Mouse (Mus musculus) megakaryocyte-erythroid progenitor cell, adult 5-6 weeks (primary cell): Measurements from ENCODE around the gene Rpl13. TPM values are rescaled to one million over a fixed set of nuclear protein-coding genes. Genes with fewer than 3 reads are reported as not detected.
A peak's percentile ranks its signal among the peaks of the same experiment; 100 is the strongest.

Experiments used
- ATAC-seq: replicated peaks from 2 replicates; pipeline ENCODE4 v1.8.0; 2016; ENCODE audit warnings: mild to moderate bottlenecking, inconsistent platforms; ENCODE audit not compliant: severe bottlenecking, poor library complexity, low FRiP score, low TSS enrichment
- total RNA-seq, 2 experiments: library from RNA; stranded (forward) in 1 of 2; stranded (reverse) in 1 of 2; fragments of 200-1000, 215-1000 nt in 1 of 2; fragments of >200 nt in 1 of 2; fragmentation: Nextera tagmentation in 1 of 2; gene quantifications; 2 replicates each; pipeline ENCODE4 v1.2.3; 2014 to 2017

Rpl13 gene
- total RNA-seq, 2 experiments from 2014 or later = 2,414 to 3,345 TPM

- ATAC-seq = no peak
Observed at GRCm38 (mm10) chr8:123138741-123139140, 36.6 kb downstream of the Rpl13 start.

DNA sequence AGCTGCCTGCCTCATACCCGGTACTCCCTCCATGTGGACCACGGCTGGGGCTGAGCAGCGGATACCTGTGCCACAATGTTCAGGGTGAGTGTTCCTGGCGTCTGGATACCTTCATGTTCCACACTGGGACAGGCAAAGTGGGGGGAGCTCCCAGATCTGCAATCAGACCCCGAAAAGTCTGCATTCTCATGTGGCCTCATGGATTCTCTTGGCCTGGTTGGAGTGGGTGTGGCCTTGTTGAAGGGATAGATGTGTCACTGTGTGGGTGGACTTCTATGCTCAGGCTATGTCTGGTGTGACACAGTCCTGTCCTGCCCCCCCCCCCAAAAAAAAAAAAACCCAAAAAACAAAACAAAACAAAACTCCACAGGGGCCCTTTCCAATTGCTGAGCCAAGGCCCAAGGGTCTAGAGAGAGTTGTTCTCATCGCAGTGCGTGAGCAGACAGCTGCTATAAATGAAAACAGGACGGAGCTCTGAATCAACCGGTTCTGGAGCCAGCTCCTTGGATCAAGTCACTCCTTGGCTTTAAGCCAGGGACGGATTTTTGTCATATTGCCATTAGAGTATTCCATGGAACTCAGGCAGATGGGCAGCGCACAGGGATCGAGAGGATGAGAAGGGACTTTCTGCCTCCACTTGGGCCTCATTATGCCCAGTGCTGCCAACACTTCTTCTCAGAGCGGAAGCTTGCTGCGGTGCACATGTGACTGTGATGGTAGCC lies 39.8 kb downstream of the Rpl13 start:
- no peak for ATAC-seq

DNA sequence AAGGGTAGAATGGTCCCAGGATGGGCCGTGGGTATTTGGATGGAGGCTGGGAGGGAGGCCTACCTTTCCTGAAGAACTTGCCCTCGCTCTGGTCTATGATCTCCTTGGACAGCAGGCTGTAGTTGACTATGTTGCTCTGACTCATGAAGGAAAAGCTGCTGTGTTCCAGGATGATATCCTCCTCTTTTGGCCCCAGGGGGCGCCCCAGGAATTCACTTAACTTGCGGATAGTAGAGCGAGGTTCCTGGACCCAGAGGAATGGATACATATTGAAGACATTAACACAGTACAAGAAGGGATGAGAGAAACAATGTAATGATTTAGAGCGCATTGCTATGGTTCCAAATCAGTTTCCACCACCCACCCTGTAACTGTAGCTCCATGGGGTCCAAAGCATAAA lies 43.1 kb downstream of the Rpl13 start:
- 0 out of 2 replicates have a peak, but pooled peaks have one; percentile 36 for ATAC-seq

- ATAC-seq = no peak
Observed at GRCm38 (mm10) chr8:123146390-123146789, 44.2 kb downstream of the Rpl13 start.

DNA sequence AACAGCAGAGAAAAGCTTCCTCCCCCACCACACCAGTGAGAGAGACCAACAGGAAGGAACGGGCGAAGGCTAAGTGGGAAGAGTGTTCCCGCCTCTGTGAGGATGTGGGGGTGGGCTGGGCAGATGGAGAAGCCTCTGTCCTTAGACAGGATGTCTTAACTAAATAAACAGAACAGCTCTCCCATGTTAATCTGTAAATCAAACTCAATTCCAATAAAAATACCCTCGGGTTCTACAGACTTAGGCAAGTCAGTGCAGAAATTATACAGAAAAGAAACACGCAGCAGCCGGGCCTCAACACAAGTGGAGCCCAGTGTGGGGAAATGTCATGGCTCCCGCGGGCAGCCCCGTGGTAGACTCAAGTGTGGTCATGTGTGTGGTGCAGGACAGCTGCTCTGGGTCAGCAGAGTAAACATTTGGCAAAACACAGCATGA lies 48.6 kb downstream of the Rpl13 start:
- ATAC-seq = no peak

Other genes with a start within 250 kb of the Rpl13 start
- 97.9 and 99.4 TPM in 2 replicates for gene Ankrd11, start 60.1 kb upstream of the Rpl13 start, total RNA-seq (2014; fragmentation: Nextera tagmentation)
- gene Ankrd11, start 60.1 kb upstream of the Rpl13 start, total RNA-seq (2017) = 57.1 and 57.3 TPM in 2 replicates
- gene Spg7, start 39.4 kb upstream of the Rpl13 start, total RNA-seq (2014; fragmentation: Nextera tagmentation) = 89.0 and 94.3 TPM in 2 replicates
- 60.1 and 68.2 TPM in 2 replicates for gene Spg7, start 39.4 kb upstream of the Rpl13 start, total RNA-seq (2017)
- gene Cpne7, start 15.0 kb downstream of the Rpl13 start, total RNA-seq (2014; fragmentation: Nextera tagmentation) = 1.5 and 2.3 TPM in 2 replicates
- 1.0 and 1.2 TPM in 2 replicates for gene Cpne7, start 15.0 kb downstream of the Rpl13 start, total RNA-seq (2017)
- gene Sult5a1, start 56.0 kb downstream of the Rpl13 start, total RNA-seq (2014; fragmentation: Nextera tagmentation) = not detected in 2 replicates
- not detected in 2 replicates for gene Sult5a1, start 56.0 kb downstream of the Rpl13 start, total RNA-seq (2017)
- gene Dpep1, start 83.9 kb downstream of the Rpl13 start, total RNA-seq (2014; fragmentation: Nextera tagmentation) = not detected in 2 replicates
- not detected in 2 replicates for gene Dpep1, start 83.9 kb downstream of the Rpl13 start, total RNA-seq (2017)
- 44.4 and 57.1 TPM in 2 replicates for gene Chmp1a, start 110.4 kb downstream of the Rpl13 start, total RNA-seq (2014; fragmentation: Nextera tagmentation)
- 25.8 and 34.0 TPM in 2 replicates for gene Chmp1a, start 110.4 kb downstream of the Rpl13 start, total RNA-seq (2017)
- gene Spata33, start 110.5 kb downstream of the Rpl13 start, total RNA-seq (2014; fragmentation: Nextera tagmentation) = 0.59 and 1.8 TPM in 2 replicates
- gene Spata33, start 110.5 kb downstream of the Rpl13 start, total RNA-seq (2017) = 0.66 and 1.1 TPM in 2 replicates
- 45.0 and 57.8 TPM in 2 replicates for gene Cdk10, start 122.5 kb downstream of the Rpl13 start, total RNA-seq (2014; fragmentation: Nextera tagmentation)
- 33.7 and 35.4 TPM in 2 replicates for gene Cdk10, start 122.5 kb downstream of the Rpl13 start, total RNA-seq (2017)
- 1.8 and 1.9 TPM in 2 replicates for gene Spata2l, start 133.9 kb downstream of the Rpl13 start, total RNA-seq (2014; fragmentation: Nextera tagmentation)
- gene Spata2l, start 133.9 kb downstream of the Rpl13 start, total RNA-seq (2017) = 0.27 TPM in 1 of 2 replicates, not detected in the other
- gene Zfp276, start 151.8 kb downstream of the Rpl13 start, total RNA-seq (2014; fragmentation: Nextera tagmentation) = 8.3 and 16.8 TPM in 2 replicates
- gene Zfp276, start 151.8 kb downstream of the Rpl13 start, total RNA-seq (2017) = 5.7 and 8.2 TPM in 2 replicates
- gene Vps9d1, start 152.0 kb downstream of the Rpl13 start, total RNA-seq (2014; fragmentation: Nextera tagmentation) = 12.1 and 17.5 TPM in 2 replicates
- 4.6 and 6.1 TPM in 2 replicates for gene Vps9d1, start 152.0 kb downstream of the Rpl13 start, total RNA-seq (2017)
- gene Fanca, start 216.2 kb downstream of the Rpl13 start, total RNA-seq (2014; fragmentation: Nextera tagmentation) = 88.7 and 92.5 TPM in 2 replicates
- gene Fanca, start 216.2 kb downstream of the Rpl13 start, total RNA-seq (2017) = 48.6 and 64.9 TPM in 2 replicates
- 4.3 and 5.9 TPM in 2 replicates for gene Spire2, start 230.4 kb downstream of the Rpl13 start, total RNA-seq (2014; fragmentation: Nextera tagmentation)
- gene Spire2, start 230.4 kb downstream of the Rpl13 start, total RNA-seq (2017) = 5.3 and 7.0 TPM in 2 replicates